Comparison of ENCODE assay signal across 11 mouse cellular contexts in the genomic region with DNA sequence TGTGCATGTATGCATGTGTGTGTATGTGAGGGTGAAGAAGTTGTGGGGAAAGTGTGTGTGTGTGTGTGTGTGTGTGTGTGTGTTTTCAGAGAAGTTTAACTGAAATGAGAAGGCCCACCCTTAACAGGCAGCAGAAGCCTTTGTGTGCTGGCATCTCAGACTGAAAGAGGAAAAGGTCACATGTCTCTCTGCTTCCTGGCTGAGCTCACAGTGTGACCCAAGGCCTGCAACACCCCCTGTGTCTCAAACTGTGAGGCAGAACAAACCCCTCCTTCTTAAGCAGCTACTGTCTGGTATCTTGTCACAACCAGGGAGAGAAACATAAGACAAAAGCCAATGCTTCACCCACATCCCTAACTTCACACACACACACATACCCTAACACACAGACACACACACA. TPM values are rescaled to one million over a fixed set of nuclear protein-coding genes. Genes with fewer than 3 reads are reported as not detected.
A peak's percentile ranks its signal among the peaks of the same experiment; 100 is the strongest.
DNase-seq lines count a peak whose midpoint lies in the region; ATAC-seq and TF ChIP-seq lines count a peak whose summit lies in the region.
"Had no signal": no experiment of that assay in that cellular context is flagged by ENCODE, and none has a peak within 500 bp of the region (broad histone marks: within the 10 kb centered on the region; RNA-seq: fewer than 3 reads in every experiment).

No protein-coding gene starts in this region.

- H3K4me2 ChIP-seq in heart, embryonic 12.5 days = no peak overlapping the region
- H3K4me2 ChIP-seq in lung, embryonic 16.5 days (ENCODE audit: low read depth, low read length) = no peak overlapping the region
- H3K4me2 ChIP-seq in heart, embryonic 16.5 days (ENCODE audit: low read depth, low read length) = no peak overlapping the region
- H3K4me2 ChIP-seq: forebrain, embryonic 13.5 days; neural tube, embryonic 13.5 days had no signal

- no peak for ATAC-seq in heart, embryonic 12.5 days (ENCODE audit: insufficient number of reproducible peaks, low FRiP score)
- peak; percentile 29; the same call in 1 of the 2 replicates for ATAC-seq in lung, embryonic 16.5 days (ENCODE audit: low read depth)
- ATAC-seq in heart, embryonic 16.5 days (replicated peaks; ENCODE audit: extremely low read depth, insufficient read depth, low FRiP score) = no peak
- ATAC-seq: forebrain, embryonic 13.5 days had no signal

- H3K27me3 ChIP-seq in heart, embryonic 12.5 days (replicated peaks) = 0 out of 2 replicates have a peak, but pooled peaks cover 6% of the 10 kb centered on the region
- H3K27me3 ChIP-seq in lung, embryonic 16.5 days (ENCODE audit: control insufficient read depth, insufficient read depth, low read depth, low read length) = no peaks in the 10 kb centered on the region
- H3K27me3 ChIP-seq in heart, embryonic 16.5 days (ENCODE audit: control insufficient read depth, insufficient read depth, low read length) = no peaks in the 10 kb centered on the region
- H3K27me3 ChIP-seq: forebrain, embryonic 13.5 days; neural tube, embryonic 13.5 days had no signal

- no peaks in the 10 kb centered on the region for H3K9me3 ChIP-seq in heart, embryonic 12.5 days (replicated peaks)
- no peaks in the 10 kb centered on the region for H3K9me3 ChIP-seq in lung, embryonic 16.5 days (ENCODE audit: control insufficient read depth, low read length)
- H3K9me3 ChIP-seq in heart, embryonic 16.5 days (replicated peaks; ENCODE audit: control insufficient read depth, low read length) = no peaks in the 10 kb centered on the region
- H3K9me3 ChIP-seq: forebrain, embryonic 13.5 days; neural tube, embryonic 13.5 days had no signal

- DNase-seq in heart, postnatal 25 days (ENCODE audit: low spot score) = no peak
- no peak for DNase-seq in lung, postnatal 14 days
- DNase-seq in B cell, adult 2 months = no peak
- DNase-seq in gastrocnemius, postnatal 4 days (ENCODE audit: low spot score in 2 of 2) = no peak
- DNase-seq: thymus, postnatal 14 days had no signal

- peaks cover 51% of the 10 kb centered on the region for H3K4me1 ChIP-seq in heart, embryonic 12.5 days (replicated peaks)
- peaks cover 10% of the 10 kb centered on the region; the same call in 1 of the 2 replicates for H3K4me1 ChIP-seq in lung, embryonic 16.5 days (replicated peaks; ENCODE audit: control insufficient read depth, insufficient read depth, low read length)
- peaks cover 26% of the 10 kb centered on the region for H3K4me1 ChIP-seq in heart, embryonic 16.5 days (ENCODE audit: control insufficient read depth, insufficient read depth, low read length)
- peaks cover 7% of the 10 kb centered on the region for H3K4me1 ChIP-seq in olfactory bulb, adult 2 months (ENCODE audit: control insufficient read depth, insufficient read depth, low read length)
- H3K4me1 ChIP-seq: forebrain, embryonic 13.5 days had no signal

- no peak overlapping the region for H3K9ac ChIP-seq in heart, embryonic 12.5 days
- H3K9ac ChIP-seq in lung, embryonic 16.5 days (ENCODE audit: low read length) = no peak overlapping the region
- no peak overlapping the region for H3K9ac ChIP-seq in heart, embryonic 16.5 days (ENCODE audit: low read length)
- H3K9ac ChIP-seq: forebrain, embryonic 13.5 days; neural tube, embryonic 13.5 days had no signal

- TF ChIP-seq POLR2A in olfactory bulb, adult 2 months (IDR thresholded peaks at IDR 0.05; ENCODE audit: insufficient read depth, low read depth, low read length) = no peak

- H3K4me3 ChIP-seq in heart, embryonic 12.5 days = no peak overlapping the region
- H3K4me3 ChIP-seq in lung, embryonic 16.5 days (ENCODE audit: low read length) = no peak overlapping the region
- no peak overlapping the region for H3K4me3 ChIP-seq in heart, embryonic 16.5 days (ENCODE audit: low read length)
- H3K4me3 ChIP-seq in olfactory bulb, adult 2 months (ENCODE audit: insufficient read depth, low read depth, low read length) = no peak overlapping the region
- H3K4me3 ChIP-seq: forebrain, embryonic 13.5 days; neural tube, embryonic 13.5 days had no signal

- no peaks in the 10 kb centered on the region for H3K36me3 ChIP-seq in heart, embryonic 12.5 days
- no peaks in the 10 kb centered on the region for H3K36me3 ChIP-seq in lung, embryonic 16.5 days (ENCODE audit: control insufficient read depth, insufficient read depth, low read length)
- H3K36me3 ChIP-seq in heart, embryonic 16.5 days (ENCODE audit: control insufficient read depth, insufficient read depth) = no peaks in the 10 kb centered on the region
- H3K36me3 ChIP-seq: neural tube, embryonic 13.5 days had no signal

- H3K27ac ChIP-seq in heart, embryonic 12.5 days (ENCODE audit: poor library complexity, severe bottlenecking) = peak overlapping the region; percentile 94
- no peak overlapping the region for H3K27ac ChIP-seq in lung, embryonic 16.5 days (ENCODE audit: low read length)
- peak overlapping the region; percentile 76 for H3K27ac ChIP-seq in heart, embryonic 16.5 days (ENCODE audit: low read length)
- H3K27ac ChIP-seq in olfactory bulb, adult 2 months (ENCODE audit: insufficient read depth, low read depth, low read length) = peak overlapping the region; percentile 72
- H3K27ac ChIP-seq: forebrain, embryonic 13.5 days; neural tube, embryonic 13.5 days had no signal

- intact Hi-C loops in heart, postnatal 25 days (cut with DNase I) = no loop called here

- TF ChIP-seq CTCF in olfactory bulb, adult 2 months (IDR thresholded peaks at IDR 0.05; ENCODE audit: insufficient read depth, low read depth, low read length) = no peak

RNA-seq across cellular contexts. Expression of gene Prr5, which starts 31.0 kb away (rescaled TPM):
- 23.1 and 25.5 TPM in 2 replicates for polyA plus RNA-seq in heart, embryonic 12.5 days (2016; fragmentation: Nextera tagmentation; extraction: Ambion mirVana)
- 1 to 10 TPM; 3.1 to 3.4 TPM for total RNA-seq in heart, postnatal 25 days (2021)
- 18.1 and 18.3 TPM in 2 replicates for polyA plus RNA-seq in lung, embryonic 16.5 days (2015; fragmentation: Nextera tagmentation; extraction: Ambion mirVana)
- polyA plus RNA-seq in heart, embryonic 16.5 days (2015; fragmentation: Nextera tagmentation; extraction: Ambion mirVana) = 11.3 and 14.8 TPM in 2 replicates
- polyA plus RNA-seq in olfactory bulb, adult 2 months (2012; ENCODE audit: insufficient read depth, insufficient read length, low replicate concordance, missing spikeins) = not detected in 2 replicates
- total RNA-seq in gastrocnemius, postnatal 4 days (2021) = 10 to 100 TPM; 22.8 to 24.6 TPM

Comparison
In these comparisons a context has a peak if more than half of its experiments do, and no peak if none do; other contexts are left out.
1. RNA of gene Prr5, which starts 31.0 kb away (polyA plus RNA-seq): 23.1 to 25.5 TPM in heart, embryonic 12.5 days, 18.1 to 18.3 TPM in lung, embryonic 16.5 days and 11.3 to 14.8 TPM in heart, embryonic 16.5 days; not detected in olfactory bulb, adult 2 months; every median in the first group is over 10 times any median in the second.